Mouse (Mus musculus) olfactory bulb, adult 2 months (tissue): Measurements from ENCODE around the gene Zbtb45. TPM values are rescaled to one million over a fixed set of nuclear protein-coding genes. Genes with fewer than 3 reads are reported as not detected.
A peak's percentile ranks its signal among the peaks of the same experiment; 100 is the strongest.

Experiments
- H3K27ac ChIP-seq: fragments of 200-500 bp; 2 replicates; pipeline ENCODE4 v1.5.1; 2012; ENCODE audit warnings: low read depth, low read length; ENCODE audit not compliant: insufficient read depth
- H3K4me1 ChIP-seq: fragments of 200-500 bp; 2 replicates; pipeline ENCODE4 v1.6.1; 2012; ENCODE audit warnings: low read length; ENCODE audit not compliant: control insufficient read depth, insufficient read depth
- H3K4me3 ChIP-seq: fragments of 200-500 bp; 2 replicates; pipeline ENCODE4 v1.5.1; 2012; ENCODE audit warnings: mild to moderate bottlenecking, low read depth, low read length, moderate library complexity; ENCODE audit not compliant: insufficient read depth
- CTCF ChIP-seq: fragments of 200-500 bp; IDR thresholded peaks from 2 replicates; pipeline ENCODE4 v1.5.1; 2012; ENCODE audit warnings: low read depth, mild to moderate bottlenecking, low read length, moderate library complexity; ENCODE audit not compliant: insufficient read depth
- POLR2A ChIP-seq: fragments of 200-500 bp; IDR thresholded peaks from 2 replicates; pipeline ENCODE4 v1.6.1; 2012; ENCODE audit warnings: mild to moderate bottlenecking, low read depth, low read length, moderate library complexity; ENCODE audit not compliant: insufficient read depth
- WGBS: fragments of 180-500 bp; shearing (Covaris S2); methylation state at CpG from one replicate; pipeline ENCODE4 v1.1.7; 2018; 5-methylcytosine and 5-hydroxymethylcytosine counted together
- polyA plus RNA-seq: library from polyadenylated mRNA; stranded (reverse); fragments of >200 nt; gene quantifications from 2 replicates; pipeline ENCODE4 v1.2.4, GENCODE M21; 2012; ENCODE audit warnings: low replicate concordance; ENCODE audit not compliant: missing spikeins, insufficient read depth, insufficient read length

Zbtb45 gene
- polyA plus RNA-seq, 1 experiment: not detected

DNA sequence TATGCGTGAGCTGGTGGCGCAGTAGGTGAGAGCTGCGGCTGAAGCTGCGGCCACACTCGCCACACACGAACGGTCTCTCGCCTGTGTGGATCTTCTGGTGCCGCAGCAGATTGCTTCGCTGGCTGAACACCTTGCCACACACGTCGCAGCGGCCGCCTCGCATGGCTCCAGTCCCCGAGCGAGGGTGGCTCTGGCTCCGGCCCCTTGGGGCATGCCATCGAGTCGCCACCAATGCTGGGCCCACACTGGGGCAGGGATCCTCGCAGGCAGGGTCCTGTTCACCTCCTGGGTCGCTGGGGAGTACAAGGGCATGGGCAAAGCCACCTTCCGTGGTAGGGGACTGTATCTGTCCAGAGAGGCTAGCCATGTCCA, 34.4 kb upstream of the Zbtb45 start:
- H3K4me1 ChIP-seq: peaks cover 15% of the 10 kb centered on the region
- no peak for TF ChIP-seq POLR2A
- TF ChIP-seq CTCF: no peak
- 8% methylated on average over 23 of the region's 23 CpGs for WGBS
- peak overlapping the region; percentile 49 for H3K4me3 ChIP-seq
- H3K27ac ChIP-seq: 0 out of 2 replicates have a peak overlapping the region, but pooled peaks have one; percentile 4

DNA sequence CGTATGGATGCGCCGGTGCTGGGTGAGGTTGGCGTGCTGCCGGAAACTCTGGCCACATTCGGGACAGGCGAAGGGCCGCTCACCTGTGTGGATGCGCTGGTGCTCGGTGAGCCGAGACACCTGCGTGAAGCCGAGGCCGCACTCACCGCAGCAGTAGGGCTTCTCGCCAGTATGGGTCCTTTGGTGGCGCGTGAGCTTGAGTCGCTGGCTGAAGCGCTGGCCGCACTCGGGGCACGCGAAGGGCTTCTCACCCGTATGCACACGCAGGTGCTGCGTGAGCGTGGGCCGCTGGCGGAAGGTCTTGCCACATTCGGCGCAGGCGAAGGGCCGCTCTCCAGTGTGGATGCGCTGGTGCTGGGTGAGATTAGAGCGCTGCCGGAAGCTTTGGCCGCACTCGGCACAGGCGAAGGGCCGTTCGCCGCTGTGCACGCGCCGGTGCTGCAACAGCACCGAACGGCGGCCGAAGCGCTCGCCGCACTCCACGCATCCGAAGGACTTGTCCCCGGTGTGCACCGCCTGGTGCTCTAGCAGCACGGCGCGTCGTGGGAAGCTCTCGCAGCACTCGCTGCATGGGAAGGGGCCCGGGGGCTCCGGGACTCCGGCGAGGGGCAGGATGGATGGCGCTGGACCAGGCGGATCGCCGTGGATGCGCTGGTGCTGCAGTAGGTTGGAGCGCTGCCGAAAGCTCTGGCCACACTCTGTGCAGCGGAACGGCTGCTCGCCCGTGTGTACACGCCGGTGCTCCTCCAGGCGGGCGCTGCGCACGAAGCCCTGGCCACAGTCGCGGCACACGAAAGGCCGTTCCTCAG, 33.8 kb upstream of the Zbtb45 start:
- H3K27ac ChIP-seq: 0 out of 2 replicates have a peak overlapping the region, but pooled peaks have one; percentile 4
- H3K4me1 ChIP-seq: peaks cover 19% of the 10 kb centered on the region
- TF ChIP-seq CTCF (no peak), POLR2A (peak; percentile 16; the same call in 1 of the 2 replicates)
- peak overlapping the region; percentile 49 for H3K4me3 ChIP-seq
- 9% methylated on average over 88 of the region's 88 CpGs for WGBS

DNA sequence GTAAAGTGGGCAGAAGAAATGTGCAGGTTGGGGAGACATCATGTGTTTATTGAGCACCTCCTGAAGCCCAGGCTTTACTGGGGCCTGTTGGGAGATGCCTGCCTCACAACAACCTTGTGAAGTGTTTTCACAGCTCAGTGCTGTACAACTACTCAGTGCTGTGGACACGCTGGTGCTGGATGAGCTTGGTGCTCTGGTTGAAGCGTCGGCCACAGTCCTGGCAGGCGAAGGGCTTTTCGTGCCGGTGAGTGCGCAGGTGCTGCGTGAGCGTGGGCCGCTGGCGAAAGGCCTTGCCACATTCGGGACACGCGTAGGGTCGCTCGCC, 33.2 kb upstream of the Zbtb45 start:
- H3K4me1 ChIP-seq: peaks cover 19% of the 10 kb centered on the region
- TF ChIP-seq POLR2A (no peak), CTCF (no peak)
- peak overlapping the region; percentile 49; the same call in 1 of the 2 replicates for H3K4me3 ChIP-seq
- H3K27ac ChIP-seq: no peak overlapping the region
- 71% methylated on average over 16 of the region's 16 CpGs for WGBS

DNA sequence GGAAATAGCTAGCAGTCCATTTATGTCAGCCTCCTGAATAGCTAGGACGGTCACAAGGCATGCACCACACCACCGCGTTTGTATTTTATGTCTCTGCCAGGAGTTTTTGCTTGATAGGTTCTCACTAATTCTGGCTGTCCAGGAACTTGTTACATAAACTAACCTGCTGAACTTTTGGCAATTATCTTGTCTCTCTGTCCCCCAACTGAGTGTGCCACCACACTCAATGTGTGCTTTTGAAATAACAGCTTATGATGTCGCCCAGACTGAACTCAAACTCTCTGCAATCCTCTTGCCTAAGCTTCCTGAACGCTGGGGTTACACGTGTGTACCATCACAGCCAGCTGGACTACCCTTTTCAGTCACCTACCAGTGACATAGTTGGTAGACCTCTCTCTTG, 32.7 kb upstream of the Zbtb45 start:
- Histone ChIP-seq H3K27ac (no peak overlapping the region), H3K4me1 (peaks cover 19% of the 10 kb centered on the region), H3K4me3 (no peak overlapping the region)
- TF ChIP-seq CTCF (no peak), POLR2A (no peak)
- WGBS: 85% methylated on average over 6 of the region's 6 CpGs

DNA sequence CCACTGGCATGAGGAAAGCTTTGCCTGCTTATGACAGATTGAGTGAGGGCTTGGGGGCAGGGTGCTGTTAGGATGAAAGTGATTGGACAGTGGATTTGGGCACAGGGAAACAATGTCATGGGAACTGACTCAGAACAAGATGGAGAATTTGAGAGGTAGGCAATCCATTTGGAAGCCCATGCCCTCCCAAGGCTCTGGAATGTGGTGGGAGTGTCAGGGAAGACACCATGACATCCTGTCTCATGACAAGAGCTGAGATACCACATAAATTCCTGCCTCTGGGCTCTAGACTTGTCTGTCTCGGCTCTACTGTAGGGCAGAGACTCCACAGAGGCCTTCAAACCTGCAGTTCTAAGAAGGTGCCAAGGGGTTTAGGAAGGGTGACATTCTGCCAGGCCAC, 31.4 kb upstream of the Zbtb45 start:
- 84% methylated on average over 1 of the region's 1 CpGs for WGBS
- no peak overlapping the region for H3K4me3 ChIP-seq
- H3K4me1 ChIP-seq: peaks cover 19% of the 10 kb centered on the region
- H3K27ac ChIP-seq: no peak overlapping the region
- TF ChIP-seq POLR2A (no peak), CTCF (no peak)

DNA sequence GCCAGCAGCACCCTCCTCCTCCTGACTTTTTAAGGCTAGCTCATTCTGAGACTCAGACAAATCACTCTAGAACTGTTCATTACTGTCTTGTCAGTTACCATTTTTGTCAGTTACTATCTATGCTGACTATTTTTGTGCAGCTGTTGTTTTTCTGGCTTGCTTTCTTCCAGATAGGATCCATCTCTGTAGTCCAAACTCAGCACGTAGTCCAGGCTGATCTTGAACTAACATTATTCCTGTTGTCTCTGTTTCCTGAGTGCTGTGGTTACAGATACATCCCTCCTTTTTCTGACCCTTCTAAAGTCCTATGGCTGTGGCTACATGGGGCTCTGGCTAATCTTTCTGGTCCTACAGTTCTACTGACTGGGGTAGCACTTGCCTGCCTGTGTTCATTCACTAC, 29.3 kb upstream of the Zbtb45 start:
- 54% methylated on average over 1 of the region's 1 CpGs for WGBS
- Histone ChIP-seq H3K4me3 (peak overlapping the region; percentile 80; the same call in 1 of the 2 replicates), H3K27ac (no peak overlapping the region), H3K4me1 (peaks cover 26% of the 10 kb centered on the region)
- no peak for TF ChIP-seq CTCF
- TF ChIP-seq POLR2A: no peak

DNA sequence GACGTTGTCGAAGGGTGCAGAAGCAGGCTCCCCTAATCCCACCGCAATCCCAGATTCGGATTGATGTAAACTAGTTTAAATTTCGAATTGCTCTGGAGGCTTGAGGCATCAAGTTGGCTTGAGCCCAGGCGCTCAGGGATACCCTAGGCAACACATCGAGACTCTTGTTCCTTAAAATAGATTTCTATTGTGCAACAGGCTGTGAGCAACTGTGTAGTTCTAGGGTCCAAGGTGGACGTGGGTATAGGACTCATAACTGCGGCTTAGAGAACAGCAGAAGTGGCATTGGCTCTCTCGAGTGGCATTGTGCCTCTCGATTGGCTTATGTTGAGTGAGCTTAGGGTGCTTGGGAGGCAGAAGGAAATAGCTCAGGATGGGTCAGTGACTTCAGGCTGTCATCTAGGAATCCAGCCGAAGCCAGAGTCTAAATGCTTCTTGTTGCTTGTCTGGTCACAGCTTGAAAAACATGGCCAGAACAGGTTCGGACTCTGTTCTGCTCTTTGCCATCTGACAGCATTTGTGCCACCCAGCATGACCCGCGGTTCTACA, 28.9 kb upstream of the Zbtb45 start:
- peak overlapping the region; percentile 87 for H3K27ac ChIP-seq
- TF ChIP-seq POLR2A: no peak
- TF ChIP-seq CTCF: no peak
- H3K4me3 ChIP-seq: peak overlapping the region; percentile 80
- peaks cover 23% of the 10 kb centered on the region for H3K4me1 ChIP-seq
- 11% methylated on average over 15 of the region's 15 CpGs for WGBS

DNA sequence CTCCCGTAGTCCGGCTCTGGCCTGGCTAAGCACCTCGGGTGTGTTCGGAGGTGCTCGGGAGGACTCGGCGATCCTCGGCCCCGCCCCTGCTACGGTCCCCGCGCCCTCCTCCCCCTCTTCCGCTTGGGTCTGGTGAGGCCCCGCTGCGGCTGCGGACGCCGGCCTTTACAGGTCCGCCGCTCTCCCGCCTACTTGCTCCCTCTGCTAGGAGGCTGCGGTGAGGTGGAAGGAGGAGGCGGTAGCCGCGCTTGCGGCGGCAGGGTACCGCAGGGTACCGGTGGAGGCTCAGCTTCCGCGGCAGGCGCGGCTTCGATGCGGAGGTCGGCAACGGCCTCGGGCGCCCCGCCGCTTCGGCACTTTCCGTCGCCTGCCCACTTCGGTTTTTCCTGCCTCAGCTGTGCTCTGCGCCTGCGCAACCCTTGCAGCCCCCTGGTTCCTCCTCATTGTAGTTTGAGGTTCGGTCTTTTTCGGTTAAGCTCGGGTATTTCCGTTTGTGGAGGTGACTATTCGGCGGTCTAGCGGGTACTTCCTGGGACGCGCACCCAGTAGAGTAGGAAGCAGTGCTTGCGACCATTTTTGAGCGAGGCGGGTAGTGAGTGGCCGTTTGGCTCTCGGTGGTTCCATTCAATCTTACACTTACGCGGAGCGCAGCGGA, 28.2 kb upstream of the Zbtb45 start, which contains the start of gene Ube2m:
TSS of gene Ube2m (minus strand) at position 375 of the 655 bp plus-strand sequence.
- Histone ChIP-seq H3K4me3 (peak within 1 kb of the TSS; percentile 80), H3K4me1 (peaks cover 17% of the 10 kb centered on the region), H3K27ac (peak within 1 kb of the TSS; percentile 98)
- TF ChIP-seq CTCF: no peak
- TF ChIP-seq POLR2A: peak; percentile 96
- 1% methylated on average over 65 of the region's 65 CpGs for WGBS

DNA sequence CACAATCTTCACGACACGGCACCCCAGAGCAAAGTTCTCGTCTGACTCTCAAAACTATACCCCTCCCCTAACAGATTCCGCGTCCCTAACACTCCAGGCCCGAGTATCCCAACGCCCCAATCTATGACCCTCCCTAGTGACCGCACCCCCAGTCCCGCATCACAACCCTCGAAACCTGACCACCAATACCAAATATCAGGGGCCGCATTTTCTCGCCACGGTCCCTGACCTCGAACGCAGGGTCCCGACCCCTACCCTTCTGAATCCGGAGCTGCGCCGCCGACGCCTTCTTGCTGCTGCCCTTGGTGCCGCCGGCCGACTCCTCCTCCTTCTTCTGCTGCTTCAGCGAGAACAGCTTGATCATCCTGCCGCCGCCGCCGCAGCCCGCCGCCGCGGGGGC, 27.5 kb upstream of the Zbtb45 start:
- peak overlapping the region; percentile 80 for H3K4me3 ChIP-seq
- H3K4me1 ChIP-seq: peaks cover 17% of the 10 kb centered on the region
- H3K27ac ChIP-seq: peak overlapping the region; percentile 60
- under 1% methylated on average over 31 of the region's 33 CpGs for WGBS
- TF ChIP-seq POLR2A (no peak), CTCF (no peak)
